Mouse (Mus musculus): ENCODE measurements around the gene Strc.
A peak's percentile ranks its signal among the peaks of the same experiment; 100 is the strongest.
"Not testable (repeated sequence)": the region's sequence is repeated elsewhere in the genome, so short reads cannot be mapped to it uniquely, and the experiment has no call there.

The Strc gene

DNA sequence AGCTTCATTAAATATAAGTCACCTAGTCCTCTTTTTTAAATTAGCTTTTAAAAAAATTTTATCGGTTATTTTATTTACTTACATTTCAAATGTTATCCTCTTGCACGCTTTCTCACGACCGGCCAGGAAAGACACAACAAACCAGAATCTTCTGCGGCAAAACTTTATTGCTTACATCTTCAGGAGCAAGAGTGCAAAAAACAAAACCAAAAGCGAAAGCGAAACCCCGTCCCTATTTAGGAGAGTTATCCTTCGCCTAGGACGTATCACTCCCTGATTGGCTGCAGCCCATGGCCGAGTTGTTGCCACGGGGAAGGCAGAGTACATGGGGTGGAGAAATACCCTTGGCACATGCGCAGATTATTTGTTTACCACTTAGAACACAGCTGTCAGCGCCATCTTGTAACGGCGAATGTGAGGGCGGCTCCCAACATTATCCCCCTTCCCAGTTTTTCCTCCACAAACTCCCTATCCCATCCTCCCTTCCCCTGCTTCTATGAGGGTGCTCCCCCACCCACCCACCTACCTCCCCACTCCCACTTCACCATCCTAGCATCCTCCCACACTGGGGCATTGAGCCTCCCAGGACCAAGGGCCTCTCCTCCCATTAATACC, at the start of gene Strc:
Gene Strc (minus strand): TSS at position 208 of the 615 bp plus-strand sequence.
- not testable (repeated sequence) for DNase-seq

DNA sequence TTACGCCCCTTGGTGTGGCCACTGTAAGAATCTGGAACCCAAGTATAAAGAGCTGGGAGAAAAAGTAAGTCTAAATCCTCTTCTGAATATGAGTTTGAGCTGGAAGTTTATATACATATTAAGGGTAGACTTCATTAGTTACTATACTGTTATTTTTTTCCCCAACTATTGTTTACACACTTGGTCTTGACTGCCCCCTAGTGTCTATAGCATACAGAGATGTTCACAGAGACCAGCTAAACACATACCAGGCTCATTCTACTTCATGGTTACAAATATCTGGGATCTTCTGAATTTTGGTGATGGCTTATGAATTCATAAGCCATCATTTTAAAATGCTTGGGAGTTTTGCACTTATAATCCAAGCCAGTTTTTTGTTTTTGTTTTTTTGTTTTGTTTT, 47.9 kb upstream of the Strc start:
- no peak for DNase-seq

DNA sequence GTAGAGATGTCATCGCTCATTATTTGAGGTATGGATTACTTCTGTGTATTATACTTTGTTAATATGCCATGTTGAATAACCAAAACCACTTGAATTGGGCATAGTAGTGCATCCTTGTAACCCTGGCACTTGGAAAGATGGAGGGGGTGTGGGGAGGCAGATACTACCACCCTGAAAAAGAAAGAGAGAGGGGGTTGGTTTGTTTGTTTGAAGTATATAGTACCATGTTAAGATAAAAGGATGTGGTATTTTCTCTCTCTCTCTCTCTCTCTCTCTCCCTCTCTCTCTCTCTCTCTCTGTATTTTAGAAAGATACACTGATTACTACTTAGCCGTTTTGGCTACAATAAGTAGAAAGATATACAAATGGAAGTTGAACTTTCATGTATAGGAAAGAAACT, 38.9 kb upstream of the Strc start:
- DNase-seq, result no peak

DNA sequence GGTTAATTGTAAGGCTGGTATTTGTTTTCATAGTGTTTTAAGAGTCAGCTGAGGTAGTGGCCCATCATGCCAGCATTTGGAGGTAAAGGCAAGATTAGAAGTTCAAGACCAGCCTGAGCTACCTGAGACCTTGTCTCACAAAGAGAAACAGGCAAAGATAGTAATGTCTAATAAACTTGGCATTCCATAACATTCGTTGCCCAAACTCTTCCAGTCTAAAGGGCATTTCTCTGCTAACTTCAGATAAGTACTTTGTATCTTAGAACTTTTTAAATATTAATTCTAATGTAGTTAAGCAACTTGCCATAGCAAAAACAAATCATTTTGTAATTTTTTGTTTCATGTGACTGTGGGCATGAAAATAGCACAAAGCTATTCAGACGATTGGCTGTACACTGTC, 36.2 kb upstream of the Strc start:
- DNase-seq, result no peak

DNA sequence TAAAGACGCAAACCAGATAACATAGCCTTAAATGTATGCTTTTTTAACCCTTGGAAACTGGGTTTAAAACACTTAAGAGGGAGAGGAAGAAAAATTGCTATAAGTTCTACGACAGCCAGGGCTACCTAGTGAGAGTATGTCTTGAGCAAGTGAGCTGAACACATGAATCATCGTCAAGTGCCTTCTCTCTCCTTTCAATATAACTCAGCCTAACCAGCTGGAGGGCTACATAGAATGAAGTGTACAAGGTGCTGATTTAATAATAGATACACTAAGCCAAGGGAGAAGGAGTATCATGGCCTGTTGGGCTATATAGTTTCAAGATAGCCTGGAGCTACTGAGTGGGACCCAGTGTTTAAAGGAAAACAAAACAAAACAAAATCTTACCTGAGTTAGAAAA, 31.5 kb upstream of the Strc start:
- DNase-seq, result no peak

DNA sequence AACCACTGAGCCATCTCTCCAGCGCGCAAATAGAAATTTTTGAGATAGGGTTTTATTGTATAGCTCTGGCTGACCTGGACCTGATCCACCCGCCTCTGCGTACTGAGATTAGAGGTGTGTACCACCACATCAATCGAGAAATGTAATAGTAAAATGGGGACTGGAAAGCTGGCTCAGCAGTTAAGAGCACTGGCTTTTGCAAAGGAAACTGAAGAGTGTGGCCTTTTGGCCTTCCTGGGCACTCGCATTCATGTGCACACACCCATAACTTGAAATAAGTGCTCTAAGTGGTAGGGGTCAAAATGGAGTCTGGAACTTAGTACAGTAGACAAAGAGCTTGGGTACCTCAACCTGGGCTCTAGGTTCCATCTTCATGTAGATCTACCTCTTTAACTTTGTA, 29.4 kb upstream of the Strc start:
- DNase-seq, result no peak

DNA sequence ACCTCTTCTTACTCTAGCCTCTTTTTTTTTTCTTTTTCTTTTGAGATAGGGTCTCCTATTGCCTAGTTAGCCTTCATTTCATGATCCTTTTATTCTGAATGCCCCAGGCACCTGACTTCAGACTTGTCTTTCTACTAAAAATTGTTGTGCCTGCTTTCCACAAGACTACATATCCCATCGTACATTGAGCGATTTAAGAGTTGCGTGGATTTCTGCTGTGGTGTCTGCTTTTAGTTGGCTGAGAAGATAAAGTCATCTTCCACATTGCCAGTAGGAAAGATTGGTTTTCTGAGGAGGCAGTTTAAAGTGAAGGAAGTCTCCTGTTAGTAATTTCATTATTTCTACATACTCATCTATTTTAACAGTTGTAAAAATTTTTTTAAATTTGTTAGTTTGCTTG, 28.6 kb upstream of the Strc start:
- DNase-seq, result no peak

DNA sequence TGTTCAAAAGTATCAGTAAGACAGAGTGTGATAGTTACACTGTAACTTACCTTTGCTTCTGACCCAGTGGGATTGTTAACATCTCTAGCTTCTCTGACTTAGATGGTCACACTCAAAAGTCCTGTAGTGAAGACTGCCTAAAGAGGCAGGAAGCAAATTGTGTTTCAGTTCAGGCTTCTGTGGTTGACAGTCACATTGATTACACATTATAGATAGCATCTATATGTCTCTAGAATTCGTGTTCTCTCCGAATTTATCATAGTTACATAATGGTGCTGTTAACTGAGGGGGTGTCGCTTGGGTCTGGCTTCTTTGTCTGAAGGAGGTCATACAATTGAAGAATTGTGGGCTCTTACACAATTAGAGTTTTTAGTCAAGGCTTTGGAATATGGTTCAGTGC, 28.1 kb upstream of the Strc start:
- no peak for DNase-seq

DNA sequence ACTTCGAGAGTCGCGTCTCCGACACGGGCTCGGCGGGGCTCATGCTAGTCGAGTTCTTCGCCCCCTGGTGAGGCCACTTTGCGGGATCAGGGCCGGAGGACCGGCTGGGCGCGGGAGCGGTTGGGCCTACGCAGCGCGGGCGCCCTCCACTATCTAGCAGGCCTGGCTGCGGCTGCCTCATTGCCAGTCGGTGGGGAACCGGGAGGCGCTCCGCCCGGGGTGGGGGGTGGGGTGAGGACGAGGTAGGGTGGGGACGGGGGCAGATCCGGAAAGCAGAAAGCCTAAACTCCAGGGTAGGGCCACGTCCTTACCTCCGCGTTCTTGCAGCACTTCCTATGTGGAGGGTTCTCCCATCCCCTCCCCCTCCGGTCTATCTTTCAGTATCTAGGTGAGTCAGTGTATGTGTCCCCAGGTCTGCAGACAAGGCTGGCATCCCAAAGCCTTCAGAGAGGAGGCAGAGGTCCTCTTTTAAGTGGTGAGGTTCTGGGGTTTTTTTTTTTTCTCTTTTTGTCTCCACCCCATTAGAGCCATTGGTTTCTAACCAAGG, 27.2 kb upstream of the Strc start:
- no peak for DNase-seq

DNA sequence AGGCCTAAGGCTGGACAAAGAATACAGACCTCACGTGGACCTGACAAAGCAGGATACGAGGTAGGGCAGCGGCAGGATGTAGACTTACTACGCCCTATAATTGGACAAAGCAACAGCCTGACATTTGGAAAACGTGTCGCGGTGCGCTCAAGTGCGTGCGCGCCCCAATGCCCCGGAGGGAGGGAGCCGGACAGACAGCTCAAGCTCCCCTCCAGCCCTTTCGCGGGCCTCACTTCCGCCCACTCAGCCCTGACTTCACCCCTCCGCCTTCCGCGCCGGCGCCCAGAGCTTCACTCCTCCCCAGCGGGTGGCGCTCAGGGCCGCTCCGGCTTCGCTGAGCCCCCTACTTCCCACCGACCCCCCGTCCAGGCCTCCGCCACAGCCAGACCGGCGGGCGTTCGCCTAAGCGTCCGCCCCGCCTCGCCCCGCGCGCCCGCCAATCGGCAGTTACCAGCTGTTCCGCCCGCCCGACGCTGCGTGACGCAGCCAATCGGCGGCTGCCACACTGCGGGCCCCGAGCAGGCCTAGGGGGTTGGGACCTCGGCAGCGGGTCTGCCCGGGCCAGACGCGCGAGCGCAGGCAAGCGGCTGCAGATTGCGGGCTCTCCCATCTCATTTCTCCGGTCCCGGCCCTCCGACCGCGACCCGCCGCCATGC, 26.5 kb upstream of the Strc start, which contains the start of the genes Pdia3 and Catsper2:
Gene Pdia3 (plus strand): TSS at position 389 of the 656 bp plus-strand sequence.
Gene Catsper2 (minus strand): TSS at position 406 of the 656 bp plus-strand sequence.
- DNase-seq, result peak; percentile 91

DNA sequence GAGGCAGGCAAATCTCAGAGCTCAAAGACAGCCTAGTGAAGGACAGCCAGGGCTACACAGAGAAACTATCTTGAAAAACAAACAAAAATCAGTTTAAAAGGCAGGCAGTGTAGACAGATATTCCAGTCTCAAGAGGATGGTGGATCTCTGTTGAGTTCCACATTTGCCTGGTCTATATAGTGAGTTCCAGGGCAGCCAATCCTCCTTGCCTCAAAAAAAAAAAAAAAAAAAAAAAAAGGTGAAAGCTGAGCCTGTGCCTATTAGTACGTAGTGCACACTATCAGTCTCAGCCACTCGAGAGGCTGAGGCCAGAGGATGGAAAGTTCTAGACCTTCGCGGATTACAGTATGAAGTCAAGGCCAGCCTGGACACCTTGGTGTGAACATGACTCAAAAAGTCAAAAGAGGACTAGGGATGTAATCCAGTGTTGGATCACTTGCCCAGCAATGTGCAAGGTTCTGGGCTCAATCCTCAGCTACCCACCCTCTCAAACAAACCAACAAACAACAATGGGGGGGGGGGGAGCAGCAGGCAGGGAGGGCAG, 25.9 kb upstream of the Strc start:
- no peak for DNase-seq

DNA sequence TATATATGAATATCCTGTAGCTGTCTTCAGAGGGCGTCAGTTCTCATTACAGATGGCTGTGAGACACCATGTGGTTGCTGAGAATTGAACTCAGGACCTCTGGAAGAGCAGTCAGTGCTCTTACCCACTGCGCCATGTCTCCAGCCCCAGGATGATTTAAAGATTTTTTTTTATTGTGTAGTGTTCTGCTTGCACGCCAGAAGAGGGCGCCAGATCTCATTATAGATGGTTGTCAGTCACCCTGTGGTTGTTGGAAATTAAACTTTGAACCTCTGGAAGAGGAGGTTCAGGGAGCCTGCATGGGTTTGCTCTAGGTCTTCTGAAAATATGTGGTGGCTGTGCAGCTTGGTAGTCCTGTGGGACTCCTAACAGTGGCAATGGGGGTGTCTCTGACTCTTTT, 21.2 kb upstream of the Strc start:
- no peak for DNase-seq

DNA sequence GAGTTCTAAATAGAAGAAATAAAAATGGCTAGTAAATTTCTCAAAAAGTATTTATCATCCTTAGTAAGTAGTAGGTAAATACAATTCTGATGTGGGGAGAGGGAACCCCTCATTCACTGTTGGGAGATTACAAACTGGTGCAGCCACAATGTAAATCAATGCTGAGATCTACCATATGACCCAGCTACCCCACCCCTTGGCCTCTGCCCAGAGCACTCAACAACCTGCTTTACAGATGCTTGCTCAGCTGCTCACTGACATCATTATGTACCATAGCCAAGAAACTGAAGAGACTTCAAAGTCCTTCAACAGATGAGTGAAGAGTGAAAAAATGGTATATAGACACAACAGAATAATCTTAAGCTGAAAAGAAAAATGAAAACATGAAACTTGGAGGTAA, 16.3 kb upstream of the Strc start:
- DNase-seq, result no peak

DNA sequence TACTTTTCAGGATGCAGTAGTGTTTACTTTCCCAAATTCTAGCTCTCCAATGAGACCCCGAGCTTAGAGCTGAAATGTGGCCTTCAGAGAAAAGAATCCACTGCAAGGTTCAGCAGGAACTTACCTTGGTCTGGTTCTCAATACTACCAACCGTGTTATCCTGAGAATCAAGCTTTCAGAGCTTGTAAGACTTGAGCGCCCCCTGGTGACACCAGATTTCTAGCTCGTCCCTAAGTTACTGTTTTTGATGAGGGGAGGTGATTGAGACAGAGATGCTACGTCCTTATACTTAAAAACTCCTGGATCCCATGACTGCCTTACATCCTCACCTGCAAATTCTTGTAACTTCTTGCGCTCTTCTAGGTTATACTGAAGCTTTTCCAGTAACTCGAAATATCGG, 9.7 kb upstream of the Strc start:
- DNase-seq, result peak; percentile 83

DNA sequence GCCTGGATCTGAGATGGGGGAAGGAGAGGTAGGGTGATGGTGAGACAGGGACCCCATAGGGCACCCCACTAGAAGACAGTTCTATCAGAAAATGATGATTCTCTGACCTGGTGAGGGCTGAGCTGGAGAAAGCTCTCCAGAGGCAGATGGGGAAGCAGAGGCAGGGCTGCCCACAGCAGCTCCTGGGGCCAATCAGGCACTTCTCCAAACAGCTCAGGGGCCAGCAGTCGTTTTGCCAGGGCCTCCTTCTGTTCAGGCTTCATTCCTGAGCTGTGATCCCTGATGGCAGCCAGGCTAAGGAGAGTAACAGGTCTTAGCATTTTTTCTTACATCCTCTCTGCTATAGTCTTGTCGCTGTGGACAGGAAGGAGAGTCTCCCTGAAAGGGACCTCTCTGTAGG, 12.2 kb downstream of the Strc start:
- DNase-seq, result no peak

DNA sequence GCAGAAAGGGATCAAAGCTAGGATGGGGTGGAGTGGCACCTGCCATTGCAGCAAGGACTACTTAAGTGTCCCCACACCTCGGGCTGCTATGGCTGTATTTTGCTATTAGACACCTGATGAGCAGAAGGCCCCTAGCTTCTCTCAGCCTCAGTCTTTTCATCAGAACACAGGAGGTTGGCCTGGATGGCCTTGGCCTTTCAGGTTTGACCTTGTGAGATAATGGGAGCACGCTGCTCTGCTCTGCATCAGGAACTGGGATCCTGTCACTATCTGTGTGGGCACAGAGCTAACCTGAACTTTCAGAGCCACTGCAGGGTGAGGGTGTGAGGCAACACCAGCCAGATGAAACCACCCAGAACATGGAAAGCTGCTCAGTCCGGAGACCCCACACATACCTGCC, 14.7 kb downstream of the Strc start:
- no peak for DNase-seq

DNA sequence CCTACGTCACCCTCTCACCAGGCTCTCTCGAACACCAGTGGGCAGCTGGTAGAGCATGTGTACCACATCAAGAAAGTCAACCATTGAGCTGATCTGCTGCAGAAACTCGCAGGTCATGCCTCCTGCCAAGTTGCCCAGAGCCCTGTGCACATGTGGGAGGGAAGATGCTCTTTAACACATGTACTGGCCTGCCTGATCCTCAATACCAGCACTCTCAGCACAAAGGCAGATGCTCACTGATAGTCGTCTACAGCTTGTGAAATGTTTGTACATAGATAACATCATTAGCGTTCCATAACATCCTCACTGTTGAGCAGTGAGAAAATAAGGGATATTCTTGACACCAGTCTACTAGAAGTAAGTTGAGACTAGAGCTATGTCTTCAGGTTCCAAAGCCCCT, 16.0 kb downstream of the Strc start:
- DNase-seq, result no peak

DNA sequence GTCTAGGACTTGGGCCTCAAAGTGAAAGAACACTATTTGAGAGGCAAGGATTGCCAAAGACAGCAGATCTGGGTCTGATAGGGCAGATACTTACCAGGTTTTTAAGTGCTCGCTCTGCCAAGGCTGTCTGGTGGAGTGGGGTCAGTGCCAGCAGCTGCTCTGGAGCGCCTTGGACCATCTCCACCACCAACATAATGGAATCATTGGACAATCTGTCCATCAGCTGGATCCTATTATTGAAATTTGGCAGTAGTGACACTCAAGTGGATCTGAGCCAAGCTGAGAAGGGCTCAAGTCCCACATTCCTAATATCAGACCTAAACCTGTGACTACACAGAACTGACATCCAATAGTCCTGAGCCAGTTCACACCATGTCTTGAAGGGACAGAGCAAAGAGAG, 18.1 kb downstream of the Strc start:
- peak; percentile 47 for DNase-seq

DNA sequence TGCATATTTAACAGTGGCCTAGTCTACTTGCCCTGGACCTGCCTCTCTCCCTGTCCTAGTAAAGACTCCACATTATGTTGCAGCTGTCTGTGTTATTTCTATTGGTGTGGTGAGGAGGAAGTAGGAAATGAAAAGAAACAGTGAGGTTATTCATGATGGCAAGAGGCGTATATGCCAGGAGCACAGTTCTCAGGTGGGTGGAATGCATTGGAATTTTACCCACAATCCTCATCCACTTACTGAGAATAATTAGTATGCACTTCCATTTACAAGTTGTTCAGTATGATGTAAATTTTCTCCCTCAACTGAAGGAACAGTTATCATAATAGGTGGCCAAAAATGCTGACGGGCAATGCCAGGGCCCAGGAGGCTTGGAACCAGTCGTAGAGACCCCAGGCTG, 23.3 kb downstream of the Strc start:
- no peak for DNase-seq

DNA sequence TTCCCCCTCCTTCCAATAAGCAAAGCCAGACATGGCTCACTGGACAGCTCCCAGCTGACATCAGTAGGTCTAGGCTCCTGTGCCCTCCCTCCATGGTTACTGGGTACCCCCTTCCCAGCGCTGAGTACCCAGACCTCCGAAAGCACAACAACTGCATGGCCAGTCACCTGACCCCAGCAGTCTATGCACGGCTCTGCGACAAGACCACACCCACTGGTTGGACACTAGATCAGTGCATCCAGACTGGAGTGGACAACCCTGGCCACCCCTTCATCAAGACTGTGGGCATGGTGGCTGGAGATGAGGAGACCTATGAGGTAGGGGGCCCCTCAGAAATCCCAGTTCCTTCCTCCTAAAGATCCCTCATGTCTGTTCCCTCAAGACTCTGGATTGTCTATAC, 27.5 kb downstream of the Strc start:
- DNase-seq, result peak; percentile 31

DNA sequence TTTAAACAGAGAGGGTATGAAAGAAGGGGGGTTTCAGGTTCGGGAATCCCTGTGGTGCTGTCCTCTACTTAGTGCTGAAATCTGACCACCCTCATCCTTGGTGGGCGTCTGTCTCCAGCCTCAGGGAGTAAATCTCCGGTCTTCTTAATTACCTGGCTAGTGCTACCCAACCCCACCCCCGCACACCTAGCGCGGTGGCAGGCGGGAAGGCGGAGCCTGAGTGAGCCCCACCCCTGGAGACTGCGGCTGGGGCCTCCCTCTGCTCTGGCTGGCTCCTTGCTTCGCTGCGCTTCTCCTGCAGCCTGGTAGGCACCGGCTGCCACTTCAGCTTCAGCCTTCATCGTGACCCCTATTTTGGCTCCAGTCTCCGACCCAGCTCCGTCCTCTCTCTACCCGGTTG, 28.6 kb downstream of the Strc start:
- peak; percentile 94 for DNase-seq

DNA sequence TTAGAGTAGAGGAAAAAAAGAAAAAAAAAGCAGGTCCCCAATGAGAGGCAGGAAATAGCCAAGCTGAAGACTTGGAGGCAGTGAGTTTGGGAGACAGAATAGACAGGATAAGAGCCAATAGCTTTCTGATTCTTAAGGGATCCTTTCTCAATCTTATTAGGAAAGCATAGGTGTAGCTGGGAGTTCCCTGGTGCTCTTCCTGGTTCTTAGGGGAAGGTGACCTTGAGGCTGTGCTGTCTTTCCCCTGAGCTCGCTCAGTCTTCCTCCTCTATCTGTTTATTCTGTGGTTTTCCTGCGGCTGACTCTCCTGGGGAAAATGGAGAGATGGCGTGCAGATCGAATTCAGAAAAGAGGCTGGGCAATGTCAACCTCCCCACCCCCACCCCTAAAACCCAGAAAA, 29.0 kb downstream of the Strc start:
- no peak for DNase-seq

DNA sequence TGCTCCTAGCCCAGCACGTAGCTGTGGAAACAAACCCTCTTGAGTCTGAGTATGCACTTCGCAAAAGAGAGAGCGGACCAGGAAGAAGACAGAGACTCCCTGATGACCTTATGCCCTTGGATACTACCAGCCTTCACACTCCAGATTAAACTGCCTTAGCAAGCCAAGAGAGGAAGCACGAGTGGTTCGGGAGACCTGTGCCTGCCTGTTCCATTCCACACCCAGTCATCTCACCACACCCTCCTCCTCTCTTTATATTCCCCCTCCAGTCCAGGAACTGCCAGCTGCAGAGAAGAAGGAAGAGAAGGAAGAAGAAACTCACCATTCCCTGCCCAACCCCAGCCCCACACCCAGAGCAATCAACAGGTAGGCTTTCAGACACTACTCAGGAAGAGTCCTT, 29.5 kb downstream of the Strc start, which contains the start of gene Ckmt1:
Gene Ckmt1 (plus strand): TSS at position 221 of the 400 bp plus-strand sequence.
- no peak for DNase-seq
